Mouse (Mus musculus): ENCODE measurements around the gene Arhgef17. TPM values are rescaled to one million over a fixed set of nuclear protein-coding genes. Genes with fewer than 3 reads are reported as not detected.

The Arhgef17 gene
- total and polyA plus RNA-seq, 3 experiments = 0.02 to 0.05 TPM; not detected in 1

GRCm38 (mm10) chr7:100840906-100841305, 91.0 kb downstream of the Arhgef17 start:
- no peak for TF ChIP-seq POLR2AphosphoS5 (IDR thresholded peaks at IDR 0.05; ENCODE audit: insufficient replicate concordance, low read depth, low read length)
- TF ChIP-seq GATA1 (IDR thresholded peaks at IDR 0.05; ENCODE audit: borderline replicate concordance, low read length) = no peak
- TF ChIP-seq GATA2 (IDR thresholded peaks at IDR 0.05; ENCODE audit: borderline replicate concordance, low read depth, low read length) = no peak
- TF ChIP-seq CTCF (IDR thresholded peaks at IDR 0.05; ENCODE audit: low read depth, low read length) = no peak
- no peak for TF ChIP-seq TAL1 (conservative IDR thresholded peaks at IDR 0.05; ENCODE audit: low read depth, low read length)
- ATAC-seq (ENCODE audit: extremely low read depth, insufficient number of reproducible peaks, low FRiP score, poor library complexity, severe bottlenecking) = peak; percentile 17; the same call in 1 of the 2 replicates
- H3K4me3 ChIP-seq (ENCODE audit: low read depth, low read length) = no peak overlapping the region
- H3K4me1 ChIP-seq (ENCODE audit: insufficient read depth, low read depth, low read length) = peaks cover 46% of the 10 kb centered on the region
- H3K9me3 ChIP-seq (replicated peaks) = peaks cover 4% of the 10 kb centered on the region
- H3K36me3 ChIP-seq (replicated peaks) = peaks cover 77% of the 10 kb centered on the region
- H3K27me3 ChIP-seq (ENCODE audit: insufficient read depth, low read length) = no peaks in the 10 kb centered on the region
- no peak for DNase-seq (ENCODE audit: low spot score)

GRCm38 (mm10) chr7:100839632-100840402, 92.1 kb downstream of the Arhgef17 start:
- Histone ChIP-seq H3K4me3 (ENCODE audit: low read depth, low read length) (no peak overlapping the region), H3K4me1 (ENCODE audit: insufficient read depth, low read depth, low read length) (peaks cover 37% of the 10 kb centered on the region), H3K9me3 (replicated peaks) (peaks cover 4% of the 10 kb centered on the region), H3K27me3 (ENCODE audit: insufficient read depth, low read length) (no peaks in the 10 kb centered on the region), H3K36me3 (replicated peaks) (peaks cover 77% of the 10 kb centered on the region)
- DNase-seq (ENCODE audit: low spot score) (no peak), ATAC-seq (ENCODE audit: extremely low read depth, insufficient number of reproducible peaks, low FRiP score, poor library complexity, severe bottlenecking) (peak; percentile 36; the same call in 1 of the 2 replicates)
- no peak for TF ChIP-seq GATA2 (IDR thresholded peaks at IDR 0.05; ENCODE audit: borderline replicate concordance, low read depth, low read length)
- TF ChIP-seq POLR2AphosphoS5 (IDR thresholded peaks at IDR 0.05; ENCODE audit: insufficient replicate concordance, low read depth, low read length) = no peak
- no peak for TF ChIP-seq TAL1 (conservative IDR thresholded peaks at IDR 0.05; ENCODE audit: low read depth, low read length)
- TF ChIP-seq CTCF (IDR thresholded peaks at IDR 0.05; ENCODE audit: low read depth, low read length) = no peak
- TF ChIP-seq GATA1 (IDR thresholded peaks at IDR 0.05; ENCODE audit: borderline replicate concordance, low read length) = no peak

GRCm38 (mm10) chr7:100837701-100838100, 94.2 kb downstream of the Arhgef17 start:
- H3K4me1 ChIP-seq (ENCODE audit: insufficient read depth, low read depth, low read length) = peaks cover 28% of the 10 kb centered on the region

GRCm38 (mm10) chr7:100836657-100837056, 95.2 kb downstream of the Arhgef17 start:
- DNase-seq (ENCODE audit: low spot score) = no peak
- H3K4me1 ChIP-seq (ENCODE audit: insufficient read depth, low read depth, low read length) = peaks cover 26% of the 10 kb centered on the region

More at GRCm38 (mm10) chr7:100837701-100838100, 94.2 kb downstream of the Arhgef17 start:
- no peak for ATAC-seq (ENCODE audit: extremely low read depth, insufficient number of reproducible peaks, low FRiP score, poor library complexity, severe bottlenecking)
- Histone ChIP-seq H3K9me3 (replicated peaks) (no peaks in the 10 kb centered on the region), H3K36me3 (replicated peaks) (peaks cover 80% of the 10 kb centered on the region), H3K27me3 (ENCODE audit: insufficient read depth, low read length) (no peaks in the 10 kb centered on the region), H3K4me3 (ENCODE audit: low read depth, low read length) (no peak overlapping the region)
- TF ChIP-seq TAL1 (conservative IDR thresholded peaks at IDR 0.05; ENCODE audit: low read depth, low read length) (no peak), CTCF (IDR thresholded peaks at IDR 0.05; ENCODE audit: low read depth, low read length) (no peak), GATA2 (IDR thresholded peaks at IDR 0.05; ENCODE audit: borderline replicate concordance, low read depth, low read length) (no peak), POLR2AphosphoS5 (IDR thresholded peaks at IDR 0.05; ENCODE audit: insufficient replicate concordance, low read depth, low read length) (no peak), GATA1 (IDR thresholded peaks at IDR 0.05; ENCODE audit: borderline replicate concordance, low read length) (no peak)
- DNase-seq (ENCODE audit: low spot score) = no peak

GRCm38 (mm10) chr7:100835711-100836110, 96.2 kb downstream of the Arhgef17 start:
- DNase-seq (ENCODE audit: low spot score) (no peak), ATAC-seq (ENCODE audit: extremely low read depth, insufficient number of reproducible peaks, low FRiP score, poor library complexity, severe bottlenecking) (no peak)
- TF ChIP-seq GATA2 (IDR thresholded peaks at IDR 0.05; ENCODE audit: borderline replicate concordance, low read depth, low read length) = no peak
- no peak for TF ChIP-seq POLR2AphosphoS5 (IDR thresholded peaks at IDR 0.05; ENCODE audit: insufficient replicate concordance, low read depth, low read length)
- no peak for TF ChIP-seq TAL1 (conservative IDR thresholded peaks at IDR 0.05; ENCODE audit: low read depth, low read length)
- TF ChIP-seq CTCF (IDR thresholded peaks at IDR 0.05; ENCODE audit: low read depth, low read length) = no peak
- no peak for TF ChIP-seq GATA1 (IDR thresholded peaks at IDR 0.05; ENCODE audit: borderline replicate concordance, low read length)
- Histone ChIP-seq H3K4me3 (ENCODE audit: low read depth, low read length) (no peak overlapping the region), H3K4me1 (ENCODE audit: insufficient read depth, low read depth, low read length) (peaks cover 20% of the 10 kb centered on the region), H3K27me3 (ENCODE audit: insufficient read depth, low read length) (no peaks in the 10 kb centered on the region), H3K36me3 (replicated peaks) (peaks cover 81% of the 10 kb centered on the region), H3K9me3 (replicated peaks) (no peaks in the 10 kb centered on the region)

More at GRCm38 (mm10) chr7:100836657-100837056, 95.2 kb downstream of the Arhgef17 start:
- H3K4me3 ChIP-seq (ENCODE audit: low read depth, low read length) = no peak overlapping the region
- H3K27me3 ChIP-seq (ENCODE audit: insufficient read depth, low read length) = no peaks in the 10 kb centered on the region
- no peak for ATAC-seq (ENCODE audit: extremely low read depth, insufficient number of reproducible peaks, low FRiP score, poor library complexity, severe bottlenecking)
- TF ChIP-seq POLR2AphosphoS5 (IDR thresholded peaks at IDR 0.05; ENCODE audit: insufficient replicate concordance, low read depth, low read length) = no peak
- TF ChIP-seq CTCF (IDR thresholded peaks at IDR 0.05; ENCODE audit: low read depth, low read length) = no peak
- peaks cover 76% of the 10 kb centered on the region for H3K36me3 ChIP-seq (replicated peaks)
- no peaks in the 10 kb centered on the region for H3K9me3 ChIP-seq (replicated peaks)

GRCm38 (mm10) chr7:100835168-100835567, 96.7 kb downstream of the Arhgef17 start:
- H3K9me3 ChIP-seq (replicated peaks) = no peaks in the 10 kb centered on the region
- TF ChIP-seq CTCF (IDR thresholded peaks at IDR 0.05; ENCODE audit: low read depth, low read length) (no peak), POLR2AphosphoS5 (IDR thresholded peaks at IDR 0.05; ENCODE audit: insufficient replicate concordance, low read depth, low read length) (no peak), GATA2 (IDR thresholded peaks at IDR 0.05; ENCODE audit: borderline replicate concordance, low read depth, low read length) (no peak), TAL1 (conservative IDR thresholded peaks at IDR 0.05; ENCODE audit: low read depth, low read length) (no peak), GATA1 (IDR thresholded peaks at IDR 0.05; ENCODE audit: borderline replicate concordance, low read length) (no peak)
- ATAC-seq (ENCODE audit: extremely low read depth, insufficient number of reproducible peaks, low FRiP score, poor library complexity, severe bottlenecking) (no peak), DNase-seq (ENCODE audit: low spot score) (no peak)
- no peaks in the 10 kb centered on the region for H3K27me3 ChIP-seq (ENCODE audit: insufficient read depth, low read length)
- H3K4me3 ChIP-seq (ENCODE audit: low read depth, low read length) = no peak overlapping the region
- H3K36me3 ChIP-seq (replicated peaks) = peaks cover 78% of the 10 kb centered on the region
- H3K4me1 ChIP-seq (ENCODE audit: insufficient read depth, low read depth, low read length) = peaks cover 15% of the 10 kb centered on the region

Measured in G1E (cell line).